Mouse (Mus musculus) urinary bladder, postnatal 25 days (tissue): ENCODE results near the gene Ntf3.

Experiments used
- DNase-seq: peaks from one replicate; pipeline ENCODE4 v3.0.0; 2022; ENCODE audit warnings: low spot score

Ntf3 gene

GRCm38 (mm10) chr6:126159279-126160066 is 7.2 kb downstream of the Ntf3 start:
- DNase-seq = no peak

- no peak for DNase-seq
Measured at GRCm38 (mm10) chr6:126155928-126156327, 10.8 kb downstream of the Ntf3 start.

GRCm38 (mm10) chr6:126154372-126154982 is 12.2 kb downstream of the Ntf3 start:
- no peak for DNase-seq

DNA sequence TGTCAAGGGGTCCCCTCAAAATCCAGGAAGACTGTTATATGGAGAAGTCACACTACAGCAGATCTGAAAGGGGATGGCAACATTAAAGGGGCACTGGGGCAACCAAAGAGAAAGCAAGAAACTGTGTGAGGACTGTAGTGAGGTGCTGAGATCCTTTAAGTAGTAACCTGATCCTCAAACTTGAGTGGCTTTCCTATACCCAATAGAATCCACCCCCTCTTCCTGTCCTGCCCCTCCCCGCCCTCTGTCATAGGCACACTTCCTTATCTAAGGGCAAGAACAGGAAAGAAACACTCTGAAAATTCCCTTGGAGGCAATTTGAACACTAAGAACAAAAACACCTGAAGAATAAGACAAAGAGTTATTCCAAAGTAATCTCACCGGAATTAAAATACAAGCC is 13.6 kb downstream of the Ntf3 start:
- DNase-seq = no peak

- DNase-seq = no peak
Measured at GRCm38 (mm10) chr6:126143659-126144058, 23.1 kb downstream of the Ntf3 start.

DNA sequence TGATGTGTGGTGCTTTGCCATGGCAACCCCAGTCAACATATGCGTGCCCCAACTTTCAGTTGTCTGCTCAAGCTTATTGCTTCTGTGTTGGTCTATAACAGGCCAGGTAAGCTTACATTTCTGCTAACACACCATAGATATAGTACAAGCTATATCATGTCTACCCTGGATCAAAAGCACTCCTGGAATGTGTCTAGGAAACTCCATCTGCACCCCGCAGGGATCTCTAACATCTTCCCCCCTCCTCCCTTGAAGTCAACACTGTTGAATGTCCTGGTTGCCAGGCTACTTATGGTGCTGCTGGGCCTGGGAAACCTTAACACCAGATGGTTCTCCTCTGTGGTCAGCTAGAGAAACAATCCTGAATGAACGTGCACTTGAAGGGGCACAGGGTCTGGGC is 24.0 kb downstream of the Ntf3 start:
- DNase-seq = no peak

GRCm38 (mm10) chr6:126142021-126142554 is 24.6 kb downstream of the Ntf3 start:
- no peak for DNase-seq

DNA sequence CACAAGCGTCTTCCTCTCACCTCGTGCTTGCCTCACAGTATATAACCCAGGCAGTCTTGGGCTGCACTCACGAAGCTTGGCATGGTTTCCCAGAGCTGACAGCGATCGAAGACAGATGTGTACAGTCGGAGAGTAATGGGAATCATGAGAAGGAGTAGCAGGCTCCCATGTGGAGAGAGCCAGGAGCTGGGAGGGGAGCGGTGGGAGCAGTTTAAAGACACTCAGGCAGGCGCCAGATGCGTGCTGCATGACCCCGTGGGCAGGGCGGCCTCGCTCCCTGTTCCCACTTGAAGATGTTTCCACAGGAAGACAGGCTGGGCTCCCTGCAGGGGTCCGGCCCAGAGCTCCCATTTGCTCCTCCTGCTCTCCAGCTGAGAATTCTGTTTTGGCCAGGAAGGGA is 25.2 kb downstream of the Ntf3 start:
- DNase-seq = no peak

GRCm38 (mm10) chr6:126140961-126141360 is 25.7 kb downstream of the Ntf3 start:
- no peak for DNase-seq

DNA sequence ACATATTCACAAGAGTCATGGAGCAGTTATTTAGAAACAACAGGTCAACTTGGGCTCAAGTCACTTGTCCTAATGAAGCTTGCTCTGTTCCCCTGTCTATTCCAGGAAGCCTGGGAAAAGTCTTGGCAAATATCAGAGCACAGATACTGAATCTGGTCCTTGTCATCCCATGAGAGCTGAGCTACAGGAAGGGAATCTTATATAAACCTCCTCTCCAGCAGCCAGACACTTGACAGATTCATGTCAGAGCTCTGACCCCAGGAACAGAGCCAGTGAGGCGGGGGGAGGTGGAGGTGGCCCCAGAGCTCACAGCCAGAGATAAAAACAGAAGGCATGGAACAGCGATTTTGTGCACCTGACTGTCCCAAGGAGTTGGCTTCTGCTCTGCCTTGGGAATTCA is 26.3 kb downstream of the Ntf3 start:
- DNase-seq = no peak

DNA sequence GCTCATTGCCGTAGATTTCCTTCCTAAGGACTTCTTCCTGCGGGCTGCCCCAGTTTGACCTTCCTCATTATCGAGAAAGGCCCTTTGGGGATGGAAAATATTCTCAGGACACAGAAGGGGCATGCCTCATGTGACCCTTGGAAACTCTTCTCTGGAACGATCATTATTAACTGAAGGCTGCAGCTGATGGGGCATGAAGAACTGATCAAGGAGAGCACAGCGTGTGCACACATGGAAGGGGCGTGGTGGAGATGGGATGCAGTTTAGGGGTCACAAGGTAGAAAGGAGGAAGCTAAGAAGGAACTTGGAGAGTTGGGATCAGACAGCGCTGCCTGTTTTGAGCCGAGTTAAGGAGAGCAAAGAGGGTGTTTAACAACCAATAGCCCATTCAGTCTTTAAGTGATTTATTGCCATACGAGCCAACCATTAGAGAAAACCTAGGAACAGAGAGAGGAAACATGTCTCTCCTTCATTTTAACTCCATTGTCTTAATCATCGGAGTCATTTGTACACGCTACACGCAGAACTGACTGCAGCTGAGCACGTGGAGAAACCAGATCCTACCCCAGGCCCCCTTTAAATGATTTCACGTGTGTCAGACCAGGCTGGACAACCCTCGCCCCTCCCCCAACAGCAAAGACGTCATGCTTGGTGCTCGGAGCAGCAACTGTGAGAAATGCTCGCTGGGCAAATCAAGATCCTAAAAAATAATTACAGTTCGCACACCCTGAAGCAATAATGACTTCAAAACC is 32.4 kb downstream of the Ntf3 start:
- no peak for DNase-seq

GRCm38 (mm10) chr6:126128238-126128637 is 38.5 kb downstream of the Ntf3 start:
- no peak for DNase-seq

DNA sequence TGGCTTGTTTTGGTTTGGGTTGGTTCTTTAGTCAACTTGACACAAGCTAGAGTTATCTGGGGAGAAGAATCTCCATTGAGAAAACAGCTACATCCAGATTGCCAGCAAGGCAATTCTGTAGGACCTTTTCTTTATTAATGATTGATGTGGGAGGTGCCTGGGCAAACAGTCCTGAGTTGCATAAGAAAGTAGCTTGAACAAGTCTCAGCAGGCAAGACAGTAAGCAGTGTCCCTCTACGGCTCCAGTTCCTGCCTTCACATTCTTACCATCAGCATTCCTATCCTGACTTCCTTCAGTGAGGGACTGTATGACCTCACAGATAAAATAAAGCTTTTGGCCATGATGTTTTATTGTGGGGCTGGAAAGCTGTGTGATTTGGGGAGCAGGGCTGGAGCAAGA is 48.5 kb downstream of the Ntf3 start:
- no peak for DNase-seq

GRCm38 (mm10) chr6:126117191-126117590 is 49.5 kb downstream of the Ntf3 start:
- no peak for DNase-seq

DNA sequence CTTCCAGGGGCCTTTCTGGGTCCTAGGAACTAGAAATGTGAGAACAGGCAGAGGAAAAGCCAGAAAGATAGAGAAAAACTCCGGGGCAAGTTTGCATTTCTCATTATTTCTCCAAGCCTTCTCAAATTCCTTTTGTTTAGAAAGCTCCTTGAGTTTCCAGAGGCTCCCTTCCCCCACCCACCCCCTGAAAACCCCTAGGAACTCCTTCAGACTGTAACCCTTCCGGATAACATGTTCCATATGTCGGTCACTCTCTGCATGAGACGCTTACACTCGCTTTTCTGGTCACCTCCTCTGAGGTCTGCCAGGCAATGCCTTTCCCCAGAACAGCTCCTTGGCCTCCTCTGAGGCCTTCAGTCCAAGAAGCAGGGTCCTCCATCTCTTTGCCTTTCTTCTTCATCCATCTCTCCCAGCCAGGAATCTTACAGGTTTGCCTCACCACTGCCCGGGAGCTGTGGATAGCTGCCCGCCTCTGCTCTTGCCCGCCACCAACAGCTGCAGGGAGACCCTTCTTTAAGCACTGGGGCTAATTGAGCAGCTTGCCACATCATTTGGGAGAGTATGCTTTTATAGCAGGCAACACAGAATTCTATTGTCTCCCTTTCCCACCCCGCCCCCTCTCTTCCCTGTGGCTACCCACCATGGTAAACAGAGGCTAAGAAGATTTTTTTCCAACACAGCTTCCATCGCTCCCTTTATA is 51.6 kb downstream of the Ntf3 start:
- no peak for DNase-seq

GRCm38 (mm10) chr6:126110892-126111835 is 55.5 kb downstream of the Ntf3 start:
- DNase-seq = no peak

- no peak for DNase-seq
Measured at GRCm38 (mm10) chr6:126109184-126109583, 57.5 kb downstream of the Ntf3 start.

- DNase-seq = no peak
Measured at GRCm38 (mm10) chr6:126108771-126109170, 57.9 kb downstream of the Ntf3 start.

DNA sequence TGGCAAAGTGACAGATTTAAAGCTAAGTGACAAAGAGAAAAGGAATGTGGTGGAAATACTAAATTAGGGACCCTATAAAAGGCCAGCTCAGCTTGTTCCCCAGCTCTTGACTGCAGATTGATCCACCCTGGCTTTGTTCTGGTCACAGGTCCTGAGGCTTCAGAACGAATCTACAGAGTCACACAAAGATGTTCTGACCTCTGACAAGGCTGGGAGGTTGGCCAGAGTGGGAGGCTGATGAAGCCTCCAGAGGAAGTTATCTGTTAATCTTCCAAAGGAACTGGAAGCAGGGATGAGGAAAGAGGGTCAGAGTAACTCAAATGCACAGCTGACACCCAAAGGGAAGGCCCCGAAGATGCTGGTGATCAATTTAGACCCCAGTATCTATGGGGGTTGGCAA is 59.3 kb downstream of the Ntf3 start:
- no peak for DNase-seq

DNA sequence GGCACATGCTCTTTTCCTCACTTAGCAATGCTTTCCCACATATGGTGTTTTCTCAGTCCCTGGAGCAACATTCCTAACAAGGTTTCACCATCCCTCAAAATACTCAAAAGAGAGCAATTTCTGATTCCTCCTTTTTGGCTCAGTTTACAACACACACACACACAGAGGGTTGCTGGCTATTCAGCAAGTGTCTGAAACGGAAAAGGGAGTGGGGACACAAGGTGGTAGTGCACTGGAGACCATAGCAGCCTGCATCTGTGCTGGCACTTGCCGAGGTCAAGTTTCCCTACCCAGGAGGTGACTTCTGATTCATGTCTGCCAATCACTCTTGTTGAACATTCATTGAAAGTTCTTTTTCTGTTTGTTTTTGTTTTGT is 59.9 kb downstream of the Ntf3 start:
- no peak for DNase-seq
